Mouse (Mus musculus) E14TG2a.4 (cell line): ENCODE measurements at regions not wholly inside any gene's neighbourhood (a gene's known extent, or its start where the extent isn't known, plus 50 kb on each side); places are given as distances from the start of the nearest gene placed in this dataset.

Experiments used
- CTCF ChIP-seq: conservative IDR thresholded peaks from 2 replicates; pipeline ENCODE4 v1.5.1; 2014; ENCODE audit warnings: low read length
- NANOG ChIP-seq: IDR thresholded peaks from 2 replicates; pipeline ENCODE4 v1.6.1; 2014; ENCODE audit warnings: borderline replicate concordance, low read length, mixed read lengths

DNA sequence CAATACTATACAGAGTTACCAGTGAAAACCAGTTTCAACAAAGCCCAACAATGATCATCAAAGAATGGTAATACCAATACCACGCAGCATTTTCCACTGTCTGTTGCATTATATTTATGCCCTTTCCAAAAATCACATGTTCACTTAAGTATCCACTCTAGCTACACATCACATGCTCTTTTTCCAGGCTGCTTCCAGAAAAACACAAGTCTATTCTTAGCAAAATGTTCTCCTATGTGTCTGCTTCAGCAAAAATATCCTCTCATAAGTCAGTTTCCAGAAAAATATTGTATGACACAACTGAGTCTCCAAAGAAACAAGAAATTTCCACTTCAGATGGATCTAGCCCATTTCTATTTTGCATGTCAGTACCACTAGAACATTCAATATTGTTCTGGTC, 414.2 kb upstream of the Slc5a7 start:
- TF ChIP-seq CTCF: no peak
- no peak for TF ChIP-seq NANOG
